Mouse (Mus musculus): ENCODE measurements at regions not wholly inside any gene's neighbourhood (a gene's known extent, or its start where the extent isn't known, plus 50 kb on each side); places are given as distances from the start of the nearest gene placed in this dataset.

- no peak for DNase-seq (ENCODE audit: low spot score)
These were observed 79.7 kb upstream of the Dnajc24 start for GRCm38 (mm10) chr2:106083001-106083400.

GRCm38 (mm10) chr2:106081951-106082350, 78.6 kb upstream of the Dnajc24 start:
- DNase-seq (ENCODE audit: low spot score) = peak; percentile 66

- no peak for DNase-seq (ENCODE audit: low spot score)
These were observed 77.3 kb upstream of the Dnajc24 start for GRCm38 (mm10) chr2:106080626-106081025.

GRCm38 (mm10) chr2:106078591-106078990, 75.2 kb upstream of the Dnajc24 start:
- no peak for DNase-seq (ENCODE audit: low spot score)

- no peak for DNase-seq (ENCODE audit: low spot score)
These were observed 71.1 kb upstream of the Dnajc24 start for GRCm38 (mm10) chr2:106074441-106074840.

GRCm38 (mm10) chr2:106064316-106064715, 61.0 kb upstream of the Dnajc24 start:
- no peak for DNase-seq (ENCODE audit: low spot score)
